Mouse (Mus musculus): ENCODE data around the gene Dcakd. TPM values are rescaled to one million over a fixed set of nuclear protein-coding genes. Genes with fewer than 3 reads are reported as not detected.

The Dcakd gene
- polyA plus RNA-seq (2014; fragmentation: Illumina TruSeq; extraction: RNeasy Lipid Tissue Mini Kit (QIAGEN cat#74804); ENCODE audit: low read depth, low replicate concordance), result 5.0 TPM

GRCm38 (mm10) chr11:103028176-103028891, at the start of gene Dcakd, which contains the start of gene Nmt1:
Dcakd (minus strand) TSS chr11:103028333.
Nmt1 (plus strand) TSS chr11:103028190.

GRCm38 (mm10) chr11:102946265-102946991, 81.7 kb downstream of the Dcakd start, which contains the start of gene C1ql1:
C1ql1 (minus strand) TSS chr11:102946688.

Other genes with a start within 250 kb of the Dcakd start
- gene Gjc1, start 208.6 kb downstream of the Dcakd start, polyA plus RNA-seq (2014; fragmentation: Illumina TruSeq; extraction: RNeasy Lipid Tissue Mini Kit (QIAGEN cat#74804); ENCODE audit: low read depth, low replicate concordance), result 16.6 TPM
- gene Higd1b, start 192.5 kb downstream of the Dcakd start, polyA plus RNA-seq (2014; fragmentation: Illumina TruSeq; extraction: RNeasy Lipid Tissue Mini Kit (QIAGEN cat#74804); ENCODE audit: low read depth, low replicate concordance), result not detected
- 53.4 TPM for gene Eftud2, start 147.3 kb downstream of the Dcakd start, polyA plus RNA-seq (2014; fragmentation: Illumina TruSeq; extraction: RNeasy Lipid Tissue Mini Kit (QIAGEN cat#74804); ENCODE audit: low read depth, low replicate concordance)
- 12.5 TPM for gene Ccdc103, start 147.1 kb downstream of the Dcakd start, polyA plus RNA-seq (2014; fragmentation: Illumina TruSeq; extraction: RNeasy Lipid Tissue Mini Kit (QIAGEN cat#74804); ENCODE audit: low read depth, low replicate concordance)
- 0.31 TPM for gene Fam187a, start 143.2 kb downstream of the Dcakd start, polyA plus RNA-seq (2014; fragmentation: Illumina TruSeq; extraction: RNeasy Lipid Tissue Mini Kit (QIAGEN cat#74804); ENCODE audit: low read depth, low replicate concordance)
- 0.07 TPM for gene Gfap, start 127.4 kb downstream of the Dcakd start, polyA plus RNA-seq (2014; fragmentation: Illumina TruSeq; extraction: RNeasy Lipid Tissue Mini Kit (QIAGEN cat#74804); ENCODE audit: low read depth, low replicate concordance)
- gene Kif18b, start 103.2 kb downstream of the Dcakd start, polyA plus RNA-seq (2014; fragmentation: Illumina TruSeq; extraction: RNeasy Lipid Tissue Mini Kit (QIAGEN cat#74804); ENCODE audit: low read depth, low replicate concordance), result 4.1 TPM
- not detected for gene C1ql1, start 81.6 kb downstream of the Dcakd start, polyA plus RNA-seq (2014; fragmentation: Illumina TruSeq; extraction: RNeasy Lipid Tissue Mini Kit (QIAGEN cat#74804); ENCODE audit: low read depth, low replicate concordance)
- 16.8 TPM for gene Nmt1, start 143 bp downstream of the Dcakd start, polyA plus RNA-seq (2014; fragmentation: Illumina TruSeq; extraction: RNeasy Lipid Tissue Mini Kit (QIAGEN cat#74804); ENCODE audit: low read depth, low replicate concordance)
- not detected for gene Plcd3, start 73.3 kb upstream of the Dcakd start, polyA plus RNA-seq (2014; fragmentation: Illumina TruSeq; extraction: RNeasy Lipid Tissue Mini Kit (QIAGEN cat#74804); ENCODE audit: low read depth, low replicate concordance)
- gene Acbd4, start 73.3 kb upstream of the Dcakd start, polyA plus RNA-seq (2014; fragmentation: Illumina TruSeq; extraction: RNeasy Lipid Tissue Mini Kit (QIAGEN cat#74804); ENCODE audit: low read depth, low replicate concordance), result 1.2 TPM
- gene Hexim1, start 87.9 kb upstream of the Dcakd start, polyA plus RNA-seq (2014; fragmentation: Illumina TruSeq; extraction: RNeasy Lipid Tissue Mini Kit (QIAGEN cat#74804); ENCODE audit: low read depth, low replicate concordance), result 6.9 TPM
- gene Hexim2, start 104.1 kb upstream of the Dcakd start, polyA plus RNA-seq (2014; fragmentation: Illumina TruSeq; extraction: RNeasy Lipid Tissue Mini Kit (QIAGEN cat#74804); ENCODE audit: low read depth, low replicate concordance), result 9.5 TPM
- gene Fmnl1, start 142.8 kb upstream of the Dcakd start, polyA plus RNA-seq (2014; fragmentation: Illumina TruSeq; extraction: RNeasy Lipid Tissue Mini Kit (QIAGEN cat#74804); ENCODE audit: low read depth, low replicate concordance), result 3.2 TPM
- 4.6 TPM for gene 1700023F06Rik, start 180.2 kb upstream of the Dcakd start, polyA plus RNA-seq (2014; fragmentation: Illumina TruSeq; extraction: RNeasy Lipid Tissue Mini Kit (QIAGEN cat#74804); ENCODE audit: low read depth, low replicate concordance)
- 47.3 TPM for gene Spata32, start 190.1 kb upstream of the Dcakd start, polyA plus RNA-seq (2014; fragmentation: Illumina TruSeq; extraction: RNeasy Lipid Tissue Mini Kit (QIAGEN cat#74804); ENCODE audit: low read depth, low replicate concordance)
- not detected for gene Map3k14, start 239.1 kb upstream of the Dcakd start, polyA plus RNA-seq (2014; fragmentation: Illumina TruSeq; extraction: RNeasy Lipid Tissue Mini Kit (QIAGEN cat#74804); ENCODE audit: low read depth, low replicate concordance)